Mouse (Mus musculus): ENCODE measurements around the gene Cdca5.

GRCm38 (mm10) chr19:6079983-6080480, 4.8 kb upstream of the Cdca5 start, which contains the start of gene Tmem262:
- TF ChIP-seq CTCF (IDR thresholded peaks at IDR 0.05; ENCODE audit: borderline replicate concordance, insufficient read depth, low read depth, low read length) (no peak), POLR2A (IDR thresholded peaks at IDR 0.05; ENCODE audit: borderline replicate concordance, insufficient read depth, low read length) (no peak)
